ENCODE assay signal across 9 mouse cellular contexts in the genomic region with DNA sequence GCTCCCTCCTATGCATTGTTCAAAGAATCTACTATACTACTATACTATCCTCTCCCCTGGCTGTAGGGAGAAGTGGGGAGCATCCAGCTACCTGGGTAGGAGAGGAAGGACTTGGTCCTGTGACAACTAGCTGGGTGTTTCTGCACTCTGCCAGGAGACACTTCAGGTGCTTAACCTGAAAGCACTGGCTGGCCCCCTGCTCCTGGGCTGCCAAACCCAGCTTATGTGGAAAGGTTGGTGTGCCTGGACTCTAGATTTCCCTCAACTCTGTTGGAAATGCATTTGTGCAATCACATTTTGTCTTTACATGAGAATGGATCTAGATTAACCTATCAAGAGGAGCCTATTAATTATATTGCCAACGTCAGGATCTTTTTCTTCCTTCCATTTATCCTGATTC. TPM values are rescaled to one million over a fixed set of nuclear protein-coding genes. Genes with fewer than 3 reads are reported as not detected.
A peak's percentile ranks its signal among the peaks of the same experiment; 100 is the strongest.
DNase-seq lines count a peak whose midpoint lies in the region; ATAC-seq and TF ChIP-seq lines count a peak whose summit lies in the region.
"Had no signal": no experiment of that assay in that cellular context is flagged by ENCODE, and none has a peak within 500 bp of the region (broad histone marks: within the 10 kb centered on the region; RNA-seq: fewer than 3 reads in every experiment).

No protein-coding gene starts in this region.

- WGBS in heart, embryonic 13.5 days, result 60% methylated on average over 1 of the region's 1 CpGs
- WGBS in bone marrow, adult 2 months, result 73% methylated on average over 1 of the region's 1 CpGs
- 66% methylated on average over 1 of the region's 1 CpGs for WGBS in hindbrain, embryonic 11.5 days
- 61% methylated on average over 1 of the region's 1 CpGs for WGBS in liver, postnatal 0 days (ENCODE audit: insufficient replicate concordance)

- H3K9ac ChIP-seq in heart, embryonic 13.5 days, result peak overlapping the region; percentile 89
- H3K9ac ChIP-seq in hindbrain, embryonic 11.5 days (ENCODE audit: low read depth, low read length), result peak overlapping the region; percentile 82
- peak overlapping the region; percentile 81; the same call in 1 of the 2 replicates for H3K9ac ChIP-seq in liver, postnatal 0 days (replicated peaks)

- H3K4me2 ChIP-seq in heart, embryonic 13.5 days, result peak overlapping the region; percentile 92
- H3K4me2 ChIP-seq in hindbrain, embryonic 11.5 days (replicated peaks; ENCODE audit: low read depth, low read length), result peak overlapping the region; percentile 90
- peak overlapping the region; percentile 79 for H3K4me2 ChIP-seq in liver, postnatal 0 days (ENCODE audit: low read depth, low read length)

- peaks cover 30% of the 10 kb centered on the region for H3K4me1 ChIP-seq in heart, embryonic 13.5 days
- H3K4me1 ChIP-seq in bone marrow, adult 2 months (ENCODE audit: control insufficient read depth, insufficient read depth, low read length), result peaks cover 3% of the 10 kb centered on the region; the same call in 1 of the 2 replicates
- H3K4me1 ChIP-seq in hindbrain, embryonic 11.5 days (replicated peaks; ENCODE audit: control insufficient read depth, insufficient read depth, low read length), result no peaks in the 10 kb centered on the region; the same call in 1 of the 2 replicates
- H3K4me1 ChIP-seq in liver, postnatal 0 days (ENCODE audit: insufficient read depth), result peaks cover 28% of the 10 kb centered on the region

- no peaks in the 10 kb centered on the region for H3K9me3 ChIP-seq in heart, embryonic 13.5 days
- no peaks in the 10 kb centered on the region for H3K9me3 ChIP-seq in hindbrain, embryonic 11.5 days (ENCODE audit: control insufficient read depth, low read length)
- no peaks in the 10 kb centered on the region for H3K9me3 ChIP-seq in liver, postnatal 0 days (ENCODE audit: low read length)

- no peak for ATAC-seq in heart, embryonic 13.5 days (ENCODE audit: extremely low read depth, insufficient number of reproducible peaks, low FRiP score, low TSS enrichment)
- ATAC-seq in hindbrain, embryonic 11.5 days (ENCODE audit: low FRiP score), result no peak
- ATAC-seq in liver, postnatal 0 days, result no peak

- H3K4me3 ChIP-seq in heart, embryonic 13.5 days, result peak overlapping the region; percentile 88
- H3K4me3 ChIP-seq in bone marrow, adult 2 months (replicated peaks; ENCODE audit: control insufficient read depth, low read depth, low read length), result peak overlapping the region; percentile 69
- no peak overlapping the region; the same call in 1 of the 2 replicates for H3K4me3 ChIP-seq in hindbrain, embryonic 11.5 days (ENCODE audit: low read depth, low read length)
- peak overlapping the region; percentile 64; the same call in 1 of the 2 replicates for H3K4me3 ChIP-seq in liver, postnatal 0 days (ENCODE audit: low read depth, low read length)

- TF ChIP-seq EP300 in liver, postnatal 0 days (IDR thresholded peaks at IDR 0.05; ENCODE audit: low read depth), result no peak

- no peak for TF ChIP-seq CTCF in bone marrow, adult 2 months (IDR thresholded peaks at IDR 0.05; ENCODE audit: control insufficient read depth, insufficient read depth, low read length)
- TF ChIP-seq CTCF in liver, postnatal 0 days (IDR thresholded peaks at IDR 0.05; ENCODE audit: low read depth), result no peak

- peak overlapping the region; percentile 94 for H3K27ac ChIP-seq in heart, embryonic 13.5 days (replicated peaks)
- no peak overlapping the region for H3K27ac ChIP-seq in bone marrow, adult 2 months (ENCODE audit: control insufficient read depth, insufficient read depth, low read depth, low read length, poor library complexity)
- no peak overlapping the region; the same call in 1 of the 2 replicates for H3K27ac ChIP-seq in hindbrain, embryonic 11.5 days (ENCODE audit: low read depth, low read length)
- peak overlapping the region; percentile 85 for H3K27ac ChIP-seq in liver, postnatal 0 days (ENCODE audit: low read depth)
- H3K27ac ChIP-seq: macrophage had no signal

- H3K27me3 ChIP-seq in heart, embryonic 13.5 days (replicated peaks), result no peaks in the 10 kb centered on the region
- H3K27me3 ChIP-seq in hindbrain, embryonic 11.5 days (ENCODE audit: control insufficient read depth, insufficient read depth, low read length), result no peaks in the 10 kb centered on the region
- H3K27me3 ChIP-seq in liver, postnatal 0 days (ENCODE audit: insufficient read depth, low read length), result 0 out of 2 replicates have a peak, but pooled peaks cover 4% of the 10 kb centered on the region

- no peak for TF ChIP-seq POLR2A in bone marrow, adult 2 months (IDR thresholded peaks at IDR 0.05; ENCODE audit: borderline replicate concordance, control insufficient read depth, low read depth, low read length)

- DNase-seq in heart, adult 11 months, result no peak
- DNase-seq in hindbrain, embryonic 11.5 days (ENCODE audit: low spot score), result no peak
- no peak for DNase-seq in liver, postnatal 0 days
- DNase-seq in right cerebral cortex, postnatal 10 days (ENCODE audit: low spot score in 2 of 2), result no peak
- DNase-seq in left cerebral cortex, adult 11 months (ENCODE audit: low spot score), result no peak
- DNase-seq in frontal cortex, postnatal 36 days (ENCODE audit: low spot score in 2 of 2), result no peak

- 0 out of 2 replicates have a peak, but pooled peaks cover 7% of the 10 kb centered on the region for H3K36me3 ChIP-seq in heart, embryonic 13.5 days
- no peaks in the 10 kb centered on the region for H3K36me3 ChIP-seq in hindbrain, embryonic 11.5 days (ENCODE audit: control insufficient read depth, insufficient read depth, low read length)
- H3K36me3 ChIP-seq in liver, postnatal 0 days (replicated peaks; ENCODE audit: insufficient read depth, low read length), result 0 out of 2 replicates have a peak, but pooled peaks cover 1% of the 10 kb centered on the region

RNA-seq across cellular contexts. Expression of a gene that starts 0.5 kb away (rescaled TPM):
- polyA plus RNA-seq in heart, embryonic 13.5 days (2015; fragmentation: Nextera tagmentation; extraction: Ambion mirVana), result 8.3 and 11.6 TPM in 2 replicates
- 7.9 and 21.8 TPM in 2 replicates for polyA plus RNA-seq in bone marrow, adult 2 months (2011; ENCODE audit: insufficient read depth, insufficient read length, low replicate concordance, missing spikeins)
- 5.3 and 6.0 TPM in 2 replicates for polyA plus RNA-seq in hindbrain, embryonic 11.5 days (2014; fragmentation: Nextera tagmentation; extraction: Ambion mirVana)
- polyA plus RNA-seq in liver, postnatal 0 days (2015; fragmentation: Nextera tagmentation; extraction: Ambion mirVana), result 6.6 and 7.2 TPM in 2 replicates

Comparison
In these comparisons a context has a peak if more than half of its experiments do, and no peak if none do; other contexts are left out.
1. H3K27ac ChIP-seq: peak in heart, embryonic 13.5 days (single experiment) and liver, postnatal 0 days (single experiment); none in bone marrow, adult 2 months (single experiment) and hindbrain, embryonic 11.5 days (single experiment).
2. Peak in every context shown above with its lines, with median percentiles within 50 percentile points of each other: H3K4me2 ChIP-seq and H3K9ac ChIP-seq.